Mouse (Mus musculus): ENCODE results near the gene Srrm4. TPM values are rescaled to one million over a fixed set of nuclear protein-coding genes. Genes with fewer than 3 reads are reported as not detected.

Srrm4 gene
- 0.36 and 0.59 TPM in 2 replicates for polyA plus RNA-seq (2015; fragmentation: Nextera tagmentation; extraction: Ambion mirVana)

DNA sequence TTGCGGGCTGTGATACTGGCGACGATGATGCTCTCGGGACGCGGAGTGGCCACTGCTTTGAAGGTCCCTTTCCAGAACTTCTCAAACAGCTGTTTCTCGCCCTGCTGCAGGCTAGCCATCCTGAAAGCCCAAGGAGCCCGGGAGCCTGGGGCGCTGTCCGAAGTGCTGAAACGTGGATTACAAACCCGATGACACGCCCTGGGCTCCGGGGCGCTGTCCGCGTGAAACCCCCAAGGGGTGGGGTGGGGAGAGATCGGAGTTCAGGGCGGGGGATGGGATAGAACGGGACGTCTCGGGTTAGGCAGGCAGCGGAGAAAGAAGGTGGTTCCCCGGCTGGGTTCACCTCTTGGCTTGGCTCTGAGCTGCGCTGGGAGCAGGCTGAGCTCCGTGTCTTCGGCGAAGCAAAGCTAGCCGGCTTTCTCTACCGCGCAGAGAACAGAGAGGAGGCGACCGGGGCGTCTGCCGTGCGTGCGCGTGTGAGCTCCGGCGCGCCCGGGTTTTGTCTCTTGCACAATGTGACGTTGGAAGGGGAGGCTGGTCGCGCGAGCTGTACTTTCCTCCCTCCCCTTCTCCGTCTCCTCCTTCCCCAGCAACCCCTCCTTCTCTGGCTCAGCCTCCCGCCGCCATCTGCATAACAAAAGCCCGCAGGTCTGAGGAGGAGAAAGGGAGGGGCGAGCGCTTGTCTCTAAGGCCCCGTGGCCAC, at the start of gene Srrm4:
Gene Srrm4 (minus strand): TSS at position 472 of the 703 bp plus-strand sequence.
- Histone ChIP-seq H3K27me3 (peaks cover 56% of the 10 kb centered on the region), H3K27ac (no peak within 1 kb of the TSS), H3K4me3 (peak within 1 kb of the TSS; percentile 17), H3K4me1 (peaks cover 12% of the 10 kb centered on the region), H3K36me3 (no peaks in the 10 kb centered on the region), H3K9me3 (no peaks in the 10 kb centered on the region), H3K9ac (no peak within 1 kb of the TSS), H3K4me2 (peak within 1 kb of the TSS; percentile 35)
- 2% methylated on average over 51 of the region's 53 CpGs for WGBS
- ATAC-seq (ENCODE audit: insufficient number of reproducible peaks, low FRiP score, low TSS enrichment, low read depth), result no peak

DNA sequence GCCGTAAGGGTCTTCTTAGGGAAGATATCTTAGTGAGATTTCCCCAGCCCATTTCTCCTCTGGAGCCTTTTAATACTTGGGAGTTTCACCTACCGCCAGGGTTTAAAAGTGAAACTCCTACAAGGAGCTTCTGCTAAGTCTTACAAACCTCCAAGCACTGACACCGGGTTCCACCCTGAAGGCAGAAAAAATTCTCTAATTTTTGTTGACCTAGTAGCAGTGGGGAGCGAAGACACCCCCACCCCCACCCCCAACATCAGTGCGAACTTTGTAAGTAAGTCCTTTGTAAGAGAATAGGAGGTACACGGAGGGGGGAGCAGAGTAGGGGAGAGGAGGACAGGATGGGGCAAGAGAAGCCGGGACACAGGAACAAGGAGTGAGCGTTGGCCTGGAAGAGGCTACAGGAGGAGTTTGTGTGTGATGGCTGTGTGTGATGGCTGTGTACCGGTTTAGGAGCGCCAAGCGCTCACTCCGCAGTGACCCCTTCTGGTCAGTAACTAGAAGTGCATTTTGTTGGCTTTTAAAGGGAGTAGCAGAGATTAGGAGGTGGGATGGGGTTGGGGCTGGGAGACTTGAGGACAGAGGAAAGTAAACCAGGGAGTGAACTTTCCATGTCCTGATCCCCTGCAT, 1.3 kb upstream of the Srrm4 start:
- Histone ChIP-seq H3K9me3 (no peaks in the 10 kb centered on the region), H3K27ac (no peak overlapping the region), H3K27me3 (peaks cover 56% of the 10 kb centered on the region), H3K4me3 (no peak overlapping the region), H3K9ac (no peak overlapping the region), H3K4me2 (no peak overlapping the region), H3K4me1 (peaks cover 12% of the 10 kb centered on the region), H3K36me3 (no peaks in the 10 kb centered on the region)
- 2% methylated on average over 12 of the region's 12 CpGs for WGBS
- no peak for ATAC-seq (ENCODE audit: insufficient number of reproducible peaks, low FRiP score, low TSS enrichment, low read depth)

DNA sequence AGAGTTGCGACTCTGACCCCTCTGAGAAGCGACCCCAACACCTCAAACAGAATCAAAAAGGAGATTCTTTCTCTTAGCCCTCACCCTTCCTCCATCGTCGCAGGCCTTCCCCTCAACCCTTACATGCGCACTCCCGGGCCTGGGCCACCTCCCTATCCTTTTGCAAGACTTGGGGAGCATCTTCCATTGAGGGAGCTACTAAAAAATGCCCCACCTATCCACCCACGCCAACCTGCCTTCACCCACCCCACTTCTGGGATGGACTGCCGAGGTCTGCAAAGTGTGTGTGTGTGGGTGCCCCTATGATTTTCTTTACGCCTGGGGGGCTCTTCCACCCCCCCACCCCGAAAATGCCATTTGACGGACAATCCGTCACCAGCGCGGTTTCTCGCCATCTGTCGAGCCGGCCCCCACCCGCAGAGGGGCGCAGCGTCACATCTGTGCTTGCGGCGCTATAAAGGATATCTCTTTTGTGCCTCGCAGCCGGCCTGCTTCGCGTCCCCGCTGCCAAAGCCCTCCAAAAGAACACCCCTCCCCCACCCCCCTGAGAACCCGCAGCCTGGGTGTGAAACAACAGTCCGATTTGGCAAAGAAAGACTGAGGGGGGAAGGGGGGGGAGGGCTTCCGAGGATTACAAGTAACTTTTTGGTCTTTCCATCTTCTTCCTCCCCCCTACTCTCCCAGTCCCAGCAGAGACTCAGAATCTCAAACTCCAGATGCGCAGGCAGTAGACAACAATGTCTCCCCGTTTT, 608 bp upstream of the Srrm4 start:
- H3K4me2 ChIP-seq, result peak overlapping the region; percentile 35
- no peaks in the 10 kb centered on the region for H3K36me3 ChIP-seq
- H3K4me3 ChIP-seq, result peak overlapping the region; percentile 17
- H3K9me3 ChIP-seq, result no peaks in the 10 kb centered on the region
- H3K9ac ChIP-seq, result no peak overlapping the region
- ATAC-seq (ENCODE audit: insufficient number of reproducible peaks, low FRiP score, low TSS enrichment, low read depth), result no peak
- no peak overlapping the region for H3K27ac ChIP-seq
- WGBS, result under 1% methylated on average over 32 of the region's 32 CpGs
- H3K4me1 ChIP-seq, result peaks cover 12% of the 10 kb centered on the region
- H3K27me3 ChIP-seq, result peaks cover 56% of the 10 kb centered on the region

DNA sequence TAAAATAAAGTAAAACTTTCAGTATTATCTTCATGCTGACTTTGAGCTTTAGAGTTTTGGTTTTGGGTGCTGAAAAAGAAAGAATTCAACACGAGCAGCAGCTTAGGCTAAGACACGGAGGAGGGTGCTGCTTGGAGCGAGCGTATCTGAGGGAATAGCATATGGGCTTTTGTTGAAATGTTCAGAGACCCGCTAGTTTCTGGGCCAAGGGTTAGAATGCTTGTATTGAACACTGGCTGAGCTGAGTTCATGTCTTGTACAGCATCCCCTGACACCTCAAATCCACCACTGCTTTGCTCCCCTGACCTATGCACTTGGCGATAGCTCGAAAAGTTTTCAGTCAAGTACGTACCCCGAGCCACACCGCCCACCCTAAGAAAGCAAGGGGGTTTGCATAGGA, 919 bp downstream of the Srrm4 start:
- Histone ChIP-seq H3K27me3 (peaks cover 56% of the 10 kb centered on the region), H3K9ac (no peak overlapping the region), H3K27ac (no peak overlapping the region), H3K36me3 (no peaks in the 10 kb centered on the region), H3K9me3 (no peaks in the 10 kb centered on the region), H3K4me3 (no peak overlapping the region), H3K4me2 (no peak overlapping the region), H3K4me1 (peaks cover 12% of the 10 kb centered on the region)
- ATAC-seq (ENCODE audit: insufficient number of reproducible peaks, low FRiP score, low TSS enrichment, low read depth), result no peak
- WGBS, result 10% methylated on average over 10 of the region's 10 CpGs

DNA sequence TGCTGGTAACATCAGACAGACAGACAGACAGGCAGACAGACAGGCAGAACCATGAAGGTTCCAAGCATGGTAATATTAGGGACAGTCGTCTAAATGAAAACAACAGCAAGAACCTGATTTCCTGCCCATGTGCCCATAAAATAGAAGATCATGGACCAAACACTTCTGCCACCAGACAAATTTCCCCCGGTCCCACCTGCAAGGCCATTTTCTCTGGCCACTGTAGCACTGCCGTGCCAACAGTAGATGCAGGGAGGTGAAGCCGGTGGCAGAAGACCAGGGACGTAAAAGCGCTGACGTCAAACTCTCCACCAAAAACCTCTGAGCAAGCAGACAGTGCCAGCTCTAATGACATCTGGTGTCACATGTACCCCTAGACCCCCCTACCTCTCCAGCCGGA, 2.0 kb downstream of the Srrm4 start:
- Histone ChIP-seq H3K36me3 (no peaks in the 10 kb centered on the region), H3K4me2 (no peak overlapping the region), H3K4me1 (peaks cover 12% of the 10 kb centered on the region), H3K4me3 (no peak overlapping the region), H3K27ac (no peak overlapping the region), H3K9me3 (no peaks in the 10 kb centered on the region), H3K9ac (no peak overlapping the region), H3K27me3 (peaks cover 54% of the 10 kb centered on the region)
- 74% methylated on average over 8 of the region's 8 CpGs for WGBS
- no peak for ATAC-seq (ENCODE audit: insufficient number of reproducible peaks, low FRiP score, low TSS enrichment, low read depth)

DNA sequence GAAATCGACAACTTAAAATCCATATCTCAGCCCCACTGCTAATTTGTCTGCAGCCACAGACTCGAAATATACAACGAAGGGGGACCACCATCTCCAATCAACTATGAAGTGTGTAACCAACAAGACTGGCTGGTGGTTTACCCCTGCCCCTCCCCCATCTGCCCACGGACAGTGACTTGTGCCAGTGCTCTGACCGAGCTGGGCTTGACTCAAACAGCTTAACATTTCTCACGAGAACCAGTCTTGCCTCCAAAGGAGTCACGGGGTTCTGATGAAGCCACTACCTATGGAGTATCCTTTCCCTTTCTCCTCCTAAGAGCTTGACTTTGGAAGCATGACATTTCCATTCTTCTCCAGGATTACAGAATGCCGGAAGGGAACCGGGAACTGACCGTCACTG, 2.8 kb downstream of the Srrm4 start:
- Histone ChIP-seq H3K27ac (no peak overlapping the region), H3K9ac (no peak overlapping the region), H3K9me3 (no peaks in the 10 kb centered on the region), H3K4me2 (no peak overlapping the region), H3K4me3 (no peak overlapping the region), H3K27me3 (peaks cover 46% of the 10 kb centered on the region), H3K36me3 (no peaks in the 10 kb centered on the region), H3K4me1 (peaks cover 12% of the 10 kb centered on the region)
- WGBS, result 54% methylated on average over 10 of the region's 10 CpGs
- ATAC-seq (ENCODE audit: insufficient number of reproducible peaks, low FRiP score, low TSS enrichment, low read depth), result no peak

DNA sequence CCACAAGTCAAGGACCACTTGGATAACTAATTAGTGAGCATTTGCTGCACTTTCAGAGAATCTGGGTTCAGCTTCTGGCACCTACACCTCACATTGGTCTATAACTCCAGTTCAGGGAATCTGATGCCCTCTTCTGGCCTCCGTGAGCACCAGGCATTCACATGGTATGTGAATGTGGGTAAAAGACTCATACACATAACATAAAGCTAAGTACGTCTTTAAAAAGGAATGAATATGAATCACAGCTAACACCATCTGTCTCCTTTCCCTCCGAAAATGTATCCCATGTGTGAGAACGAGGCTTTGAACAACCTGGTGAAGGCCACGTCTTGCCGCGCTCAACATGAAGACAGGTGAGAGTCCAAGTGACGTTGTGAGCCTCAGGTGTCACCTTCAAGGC, 12.1 kb downstream of the Srrm4 start:
- no peak overlapping the region for H3K9ac ChIP-seq
- H3K36me3 ChIP-seq, result no peaks in the 10 kb centered on the region
- 81% methylated on average over 8 of the region's 8 CpGs for WGBS
- no peak overlapping the region for H3K27ac ChIP-seq
- H3K9me3 ChIP-seq, result no peaks in the 10 kb centered on the region
- no peaks in the 10 kb centered on the region for H3K27me3 ChIP-seq
- no peak for ATAC-seq (ENCODE audit: insufficient number of reproducible peaks, low FRiP score, low TSS enrichment, low read depth)
- no peaks in the 10 kb centered on the region for H3K4me1 ChIP-seq
- H3K4me2 ChIP-seq, result no peak overlapping the region
- no peak overlapping the region for H3K4me3 ChIP-seq

DNA sequence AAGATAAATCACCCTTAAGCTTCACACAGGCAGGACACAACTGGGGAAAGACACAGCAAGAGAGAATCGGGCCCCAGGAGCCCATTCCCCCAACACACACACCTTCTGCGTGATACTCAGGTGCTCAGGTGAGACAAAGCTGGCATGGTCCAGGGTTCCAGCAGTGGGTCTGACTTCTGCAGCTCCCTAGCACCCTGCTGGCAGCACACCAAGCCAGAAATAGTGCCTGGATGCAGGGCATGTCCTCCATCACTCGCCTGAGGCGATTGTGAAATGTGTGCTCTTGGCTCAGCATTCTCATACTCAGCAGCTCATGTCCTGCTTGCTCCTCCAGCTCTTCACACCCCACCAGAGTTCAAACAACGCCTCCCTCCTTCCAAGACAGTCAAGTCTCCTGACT, 14.5 kb downstream of the Srrm4 start:
- WGBS, result 83% methylated on average over 5 of the region's 5 CpGs
- ATAC-seq (ENCODE audit: insufficient number of reproducible peaks, low FRiP score, low TSS enrichment, low read depth), result no peak
- H3K27ac ChIP-seq, result no peak overlapping the region
- no peak overlapping the region for H3K4me2 ChIP-seq
- no peaks in the 10 kb centered on the region for H3K36me3 ChIP-seq
- H3K4me1 ChIP-seq, result no peaks in the 10 kb centered on the region
- H3K9ac ChIP-seq, result no peak overlapping the region
- no peaks in the 10 kb centered on the region for H3K27me3 ChIP-seq
- no peaks in the 10 kb centered on the region for H3K9me3 ChIP-seq
- no peak overlapping the region for H3K4me3 ChIP-seq

DNA sequence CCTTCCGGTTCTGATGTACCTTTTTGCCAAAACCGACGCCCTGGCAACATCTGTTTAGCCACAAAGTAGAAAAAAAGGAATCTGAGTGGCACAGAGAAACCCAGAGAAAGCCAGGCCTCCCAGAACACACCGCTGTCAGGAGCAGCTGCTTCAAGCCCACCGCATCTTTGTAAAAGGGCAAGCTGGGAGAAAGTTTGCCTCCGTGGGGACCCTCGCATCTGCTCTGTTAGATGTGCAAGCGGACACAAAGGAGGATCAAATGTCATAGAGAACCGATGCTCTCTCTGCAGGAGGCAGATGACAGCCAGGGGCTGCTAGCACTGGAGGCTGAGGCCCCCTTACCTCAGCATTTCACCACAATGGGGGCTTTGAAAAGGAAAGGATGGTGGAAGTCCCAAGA, 18.3 kb downstream of the Srrm4 start:
- no peak overlapping the region for H3K27ac ChIP-seq
- no peak for ATAC-seq (ENCODE audit: insufficient number of reproducible peaks, low FRiP score, low TSS enrichment, low read depth)
- peaks cover 14% of the 10 kb centered on the region; the same call in 1 of the 2 replicates for H3K27me3 ChIP-seq
- no peaks in the 10 kb centered on the region for H3K36me3 ChIP-seq
- H3K9me3 ChIP-seq, result no peaks in the 10 kb centered on the region
- 31% methylated on average over 9 of the region's 9 CpGs for WGBS
- no peak overlapping the region for H3K9ac ChIP-seq
- no peak overlapping the region for H3K4me2 ChIP-seq
- no peaks in the 10 kb centered on the region for H3K4me1 ChIP-seq
- H3K4me3 ChIP-seq, result no peak overlapping the region

DNA sequence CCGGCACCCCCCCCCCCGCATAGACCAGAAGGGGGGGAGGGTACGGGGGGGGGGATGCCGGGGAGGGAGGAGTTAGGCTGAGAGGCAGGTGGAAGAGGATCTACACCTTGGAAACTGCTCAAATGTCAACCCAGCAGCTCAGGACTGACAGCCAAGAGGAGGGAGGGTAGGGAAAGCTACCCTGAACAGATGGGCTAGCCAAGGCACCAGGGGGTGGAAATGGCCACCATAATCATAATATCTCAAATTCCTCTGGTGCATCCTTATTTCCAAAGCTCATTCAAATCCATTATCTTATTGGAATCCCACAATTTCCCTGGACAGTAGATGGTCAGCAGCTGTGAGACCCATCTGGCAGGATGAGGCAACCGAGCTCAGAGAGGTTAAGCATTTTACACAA, 19.7 kb downstream of the Srrm4 start:
- WGBS, result 20% methylated on average over 3 of the region's 5 CpGs
- H3K4me1 ChIP-seq, result no peaks in the 10 kb centered on the region
- H3K9me3 ChIP-seq, result no peaks in the 10 kb centered on the region
- ATAC-seq (ENCODE audit: insufficient number of reproducible peaks, low FRiP score, low TSS enrichment, low read depth), result no peak
- no peak overlapping the region for H3K4me3 ChIP-seq
- peaks cover 14% of the 10 kb centered on the region; the same call in 1 of the 2 replicates for H3K27me3 ChIP-seq
- H3K4me2 ChIP-seq, result no peak overlapping the region
- H3K9ac ChIP-seq, result no peak overlapping the region
- H3K36me3 ChIP-seq, result no peaks in the 10 kb centered on the region
- H3K27ac ChIP-seq, result no peak overlapping the region

DNA sequence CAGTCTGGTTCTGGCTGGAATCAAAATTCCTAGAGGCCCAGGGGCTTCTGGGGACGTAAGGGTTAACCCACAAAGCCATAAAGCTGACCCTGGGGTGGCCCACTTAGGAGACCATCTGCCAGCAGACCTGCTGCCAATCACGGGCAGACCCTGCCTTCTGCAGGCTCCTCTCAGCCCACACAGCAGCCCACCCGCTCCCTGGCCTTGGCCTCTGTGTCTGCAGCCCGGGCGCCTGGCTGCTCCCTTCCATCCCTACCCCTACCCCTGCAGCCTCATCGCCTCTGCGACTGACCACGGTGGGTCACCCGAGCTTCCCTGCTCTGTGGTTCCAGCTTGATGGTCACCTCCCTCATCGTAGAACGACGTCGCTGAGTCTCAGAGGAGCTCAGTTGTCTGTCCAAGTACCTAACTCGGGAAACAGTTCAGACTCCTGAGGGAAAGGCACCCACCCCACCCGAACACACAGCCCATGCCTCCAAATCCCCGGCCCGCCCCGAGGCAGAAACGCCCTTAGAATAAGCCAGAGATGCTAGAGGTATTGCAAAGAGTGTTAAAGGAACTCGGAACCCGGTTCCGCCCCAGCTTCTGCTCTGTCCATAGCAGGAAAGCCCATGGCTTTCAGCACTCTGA, 20.3 kb downstream of the Srrm4 start:
- Histone ChIP-seq H3K4me3 (no peak overlapping the region), H3K27ac (no peak overlapping the region), H3K4me1 (no peaks in the 10 kb centered on the region), H3K27me3 (peaks cover 14% of the 10 kb centered on the region; the same call in 1 of the 2 replicates), H3K9me3 (no peaks in the 10 kb centered on the region), H3K4me2 (no peak overlapping the region), H3K36me3 (no peaks in the 10 kb centered on the region), H3K9ac (no peak overlapping the region)
- no peak; the same call in 1 of the 2 replicates for ATAC-seq (ENCODE audit: insufficient number of reproducible peaks, low FRiP score, low TSS enrichment, low read depth)
- WGBS, result 8% methylated on average over 22 of the region's 22 CpGs

DNA sequence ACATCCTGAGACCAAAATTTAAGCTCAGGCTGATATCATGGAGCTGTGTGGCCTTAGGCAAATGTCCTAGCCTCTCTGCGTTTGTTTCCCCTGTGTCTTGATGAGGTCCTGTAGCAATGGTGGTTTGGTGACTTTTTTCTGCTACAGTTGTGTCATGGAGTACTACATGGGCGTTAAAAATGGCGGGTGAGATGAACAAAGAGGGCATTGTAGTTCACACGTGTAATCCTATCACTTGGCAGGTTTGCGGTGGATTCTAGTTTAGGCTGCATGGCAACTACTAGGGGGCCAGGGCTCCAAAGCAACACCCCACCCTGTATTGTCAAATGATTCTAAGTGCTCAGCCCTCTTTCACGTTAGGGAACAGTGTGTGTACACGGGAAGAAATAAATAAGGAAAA, 21.1 kb downstream of the Srrm4 start:
- H3K4me3 ChIP-seq, result no peak overlapping the region
- no peak overlapping the region for H3K9ac ChIP-seq
- 57% methylated on average over 7 of the region's 7 CpGs for WGBS
- H3K27ac ChIP-seq, result no peak overlapping the region
- H3K9me3 ChIP-seq, result no peaks in the 10 kb centered on the region
- no peaks in the 10 kb centered on the region for H3K36me3 ChIP-seq
- no peaks in the 10 kb centered on the region for H3K4me1 ChIP-seq
- peaks cover 14% of the 10 kb centered on the region; the same call in 1 of the 2 replicates for H3K27me3 ChIP-seq
- ATAC-seq (ENCODE audit: insufficient number of reproducible peaks, low FRiP score, low TSS enrichment, low read depth), result no peak
- H3K4me2 ChIP-seq, result no peak overlapping the region
